Mouse (Mus musculus) cortical plate, adult 2 months (tissue): ENCODE data around the gene Cacna1c.

Experiments
- CTCF ChIP-seq: fragments of 200-500 bp; IDR thresholded peaks from 2 replicates; pipeline ENCODE4 v1.5.1; 2011; ENCODE audit warnings: mild to moderate bottlenecking, control low read depth, low read length; ENCODE audit not compliant: insufficient read depth; ENCODE audit errors: extremely low read depth
- POLR2A ChIP-seq: fragments of 200-500 bp; IDR thresholded peaks from 2 replicates; pipeline ENCODE4 v1.6.1; 2011; ENCODE audit warnings: mild to moderate bottlenecking, low read length, control low read depth; ENCODE audit not compliant: insufficient read depth; ENCODE audit errors: extremely low read depth

DNA sequence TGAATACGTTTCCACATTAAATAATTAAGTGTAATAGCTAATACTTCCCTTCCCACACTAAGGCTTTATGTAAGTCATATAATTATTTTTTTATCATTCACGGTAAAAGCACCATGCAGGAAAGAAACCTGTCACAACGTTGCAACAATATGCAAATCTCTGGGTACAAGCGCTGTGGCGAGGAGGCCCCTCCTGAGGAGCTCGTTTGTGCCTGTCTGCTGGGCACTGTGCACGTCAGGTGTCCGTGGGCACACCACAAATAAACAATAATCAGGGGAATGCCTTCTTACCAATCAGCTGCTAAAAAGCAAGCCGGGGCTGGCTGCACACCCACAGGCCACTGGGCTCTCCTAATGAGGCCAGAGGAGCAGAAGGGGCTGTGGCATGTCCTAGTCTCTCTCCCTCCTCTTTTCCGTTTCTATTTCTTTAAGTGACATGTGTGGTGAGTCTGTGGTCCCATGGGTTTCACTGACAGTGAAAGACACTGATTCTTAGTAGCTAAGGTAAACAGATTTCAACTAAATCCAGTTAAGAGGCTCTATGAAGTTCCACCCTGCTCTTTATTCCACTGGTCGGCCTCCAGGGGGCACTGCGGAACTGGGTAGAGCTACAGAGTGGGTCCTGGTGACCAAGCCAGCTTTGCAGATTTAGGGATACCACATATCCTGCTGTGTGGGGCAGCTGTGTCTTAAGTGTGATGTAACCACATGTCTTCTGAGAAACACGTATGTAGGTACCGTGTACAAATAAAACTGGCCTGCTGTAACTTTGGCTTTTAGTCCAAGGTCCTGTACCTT, 549.8 kb downstream of the Cacna1c start:
- TF ChIP-seq CTCF (peak; percentile 80), POLR2A (no peak)
